Mouse (Mus musculus): Measurements from ENCODE around the gene H2-Oa. TPM values are rescaled to one million over a fixed set of nuclear protein-coding genes. Genes with fewer than 3 reads are reported as not detected.
"Not testable (repeated sequence)": the region's sequence is repeated elsewhere in the genome, so short reads cannot be mapped to it uniquely, and the experiment has no call there.

Gene H2-Oa
- polyA plus RNA-seq, 1 experiment from 2014 or later, result 0.24 TPM

- peaks cover 60% of the 10 kb centered on the region for H3K27me3 ChIP-seq
- no peak for ATAC-seq (ENCODE audit: low read depth)
- H3K9me3 ChIP-seq, result no peaks in the 10 kb centered on the region
Measured at GRCm38 (mm10) chr17:34138655-34139054, 46.5 kb downstream of the H2-Oa start.

GRCm38 (mm10) chr17:34139416-34139815, 47.3 kb downstream of the H2-Oa start:
- no peak for ATAC-seq (ENCODE audit: low read depth)
- peaks cover 26% of the 10 kb centered on the region for H3K4me1 ChIP-seq (replicated peaks)
- H3K4me2 ChIP-seq, result peak overlapping the region; percentile 51
- H3K36me3 ChIP-seq, result no peaks in the 10 kb centered on the region
- peaks cover 60% of the 10 kb centered on the region for H3K27me3 ChIP-seq
- H3K4me3 ChIP-seq, result peak overlapping the region; percentile 21
- no peak overlapping the region for H3K27ac ChIP-seq (replicated peaks)
- H3K9ac ChIP-seq, result peak overlapping the region; percentile 18; the same call in 1 of the 2 replicates
- 2% methylated on average over 16 of the region's 16 CpGs for WGBS
- no peaks in the 10 kb centered on the region for H3K9me3 ChIP-seq

More at GRCm38 (mm10) chr17:34138655-34139054, 46.5 kb downstream of the H2-Oa start:
- Histone ChIP-seq H3K4me3 (no peak overlapping the region), H3K4me1 (replicated peaks) (peaks cover 26% of the 10 kb centered on the region), H3K27ac (replicated peaks) (no peak overlapping the region), H3K4me2 (no peak overlapping the region), H3K9ac (no peak overlapping the region), H3K36me3 (no peaks in the 10 kb centered on the region)
- WGBS, result 81% methylated on average over 7 of the region's 7 CpGs

GRCm38 (mm10) chr17:34140240-34140639, 48.1 kb downstream of the H2-Oa start:
- Histone ChIP-seq H3K4me1 (replicated peaks) (peaks cover 26% of the 10 kb centered on the region), H3K36me3 (no peaks in the 10 kb centered on the region), H3K27ac (replicated peaks) (no peak overlapping the region), H3K9me3 (no peaks in the 10 kb centered on the region), H3K9ac (no peak overlapping the region), H3K4me3 (no peak overlapping the region), H3K4me2 (peak overlapping the region; percentile 51; the same call in 1 of the 2 replicates), H3K27me3 (peaks cover 60% of the 10 kb centered on the region)
- ATAC-seq (ENCODE audit: low read depth), result no peak
- WGBS, result 19% methylated on average over 5 of the region's 5 CpGs

- Histone ChIP-seq H3K4me1 (replicated peaks) (peaks cover 20% of the 10 kb centered on the region), H3K36me3 (no peaks in the 10 kb centered on the region), H3K9ac (no peak overlapping the region), H3K27me3 (peaks cover 55% of the 10 kb centered on the region), H3K4me3 (no peak overlapping the region), H3K9me3 (no peaks in the 10 kb centered on the region), H3K4me2 (no peak overlapping the region), H3K27ac (replicated peaks) (no peak overlapping the region)
- 57% methylated on average over 4 of the region's 4 CpGs for WGBS
- ATAC-seq (ENCODE audit: low read depth), result no peak
Measured at GRCm38 (mm10) chr17:34141448-34141847, 49.3 kb downstream of the H2-Oa start.

GRCm38 (mm10) chr17:34142456-34143010, 50.4 kb downstream of the H2-Oa start:
- no peak for ATAC-seq (ENCODE audit: low read depth)
- Histone ChIP-seq H3K9ac (no peak overlapping the region), H3K36me3 (no peaks in the 10 kb centered on the region), H3K27me3 (peaks cover 44% of the 10 kb centered on the region), H3K4me1 (replicated peaks) (peaks cover 20% of the 10 kb centered on the region), H3K4me2 (no peak overlapping the region), H3K27ac (replicated peaks) (no peak overlapping the region), H3K4me3 (no peak overlapping the region), H3K9me3 (no peaks in the 10 kb centered on the region)
- 79% methylated on average over 7 of the region's 7 CpGs for WGBS

GRCm38 (mm10) chr17:34143033-34143432, 50.9 kb downstream of the H2-Oa start, which contains the start of gene H2-DMb2:
Gene H2-DMb2 (plus strand): TSS chr17:34143307.
- Histone ChIP-seq H3K36me3 (no peaks in the 10 kb centered on the region), H3K4me2 (no peak within 1 kb of the TSS), H3K4me1 (replicated peaks) (peaks cover 20% of the 10 kb centered on the region), H3K9me3 (no peaks in the 10 kb centered on the region), H3K27ac (replicated peaks) (no peak within 1 kb of the TSS), H3K9ac (no peak within 1 kb of the TSS), H3K4me3 (no peak within 1 kb of the TSS), H3K27me3 (peaks cover 39% of the 10 kb centered on the region)
- no peak for ATAC-seq (ENCODE audit: low read depth)
- 35% methylated on average over 7 of the region's 7 CpGs for WGBS

- no peak overlapping the region for H3K27ac ChIP-seq (replicated peaks)
- H3K4me3 ChIP-seq, result no peak overlapping the region
- peaks cover 20% of the 10 kb centered on the region for H3K4me1 ChIP-seq (replicated peaks)
- no peak overlapping the region for H3K9ac ChIP-seq
- H3K27me3 ChIP-seq, result peaks cover 35% of the 10 kb centered on the region
- H3K4me2 ChIP-seq, result no peak overlapping the region
- WGBS, result 75% methylated on average over 4 of the region's 5 CpGs
- no peaks in the 10 kb centered on the region for H3K36me3 ChIP-seq
- no peaks in the 10 kb centered on the region for H3K9me3 ChIP-seq
- no peak for ATAC-seq (ENCODE audit: low read depth)
Measured at GRCm38 (mm10) chr17:34143461-34143860, 51.3 kb downstream of the H2-Oa start.

- Histone ChIP-seq H3K27me3 (peaks cover 27% of the 10 kb centered on the region), H3K4me1 (replicated peaks) (peaks cover 16% of the 10 kb centered on the region)
- H3K36me3 ChIP-seq; H3K27ac ChIP-seq (replicated peaks); H3K4me3 ChIP-seq; H3K9me3 ChIP-seq; ATAC-seq (ENCODE audit: low read depth); H3K9ac ChIP-seq; H3K4me2 ChIP-seq: not testable (repeated sequence)
- 97% methylated on average over 4 of the region's 4 CpGs for WGBS
Measured at GRCm38 (mm10) chr17:34144221-34144620, 52.1 kb downstream of the H2-Oa start.

Other genes starting within 250 kb of the H2-Oa start
- 52.7 and 57.4 TPM in 2 replicates for gene Cd320, start 249.2 kb upstream of the H2-Oa start, polyA plus RNA-seq (2015; fragmentation: Nextera tagmentation; extraction: Ambion mirVana)
- not detected in 2 replicates for gene Gm7029, start 218.5 kb upstream of the H2-Oa start, polyA plus RNA-seq (2015; fragmentation: Nextera tagmentation; extraction: Ambion mirVana)
- gene Kifc1, start 201.7 kb upstream of the H2-Oa start, polyA plus RNA-seq (2015; fragmentation: Nextera tagmentation; extraction: Ambion mirVana), result 1.2 and 2.5 TPM in 2 replicates
- 0.43 TPM in 1 of 2 replicates, not detected in the other for gene Platr17, start 187.2 kb upstream of the H2-Oa start, polyA plus RNA-seq (2015; fragmentation: Nextera tagmentation; extraction: Ambion mirVana)
- gene Daxx, start 182.9 kb upstream of the H2-Oa start, polyA plus RNA-seq (2015; fragmentation: Nextera tagmentation; extraction: Ambion mirVana), result 51.0 TPM in 2 replicates
- gene Tapbp, start 176.4 kb upstream of the H2-Oa start, polyA plus RNA-seq (2015; fragmentation: Nextera tagmentation; extraction: Ambion mirVana), result 30.4 and 31.1 TPM in 2 replicates
- 17.3 and 17.7 TPM in 2 replicates for gene Zbtb22, start 176.4 kb upstream of the H2-Oa start, polyA plus RNA-seq (2015; fragmentation: Nextera tagmentation; extraction: Ambion mirVana)
- gene Rgl2, start 162.8 kb upstream of the H2-Oa start, polyA plus RNA-seq (2015; fragmentation: Nextera tagmentation; extraction: Ambion mirVana), result 59.5 and 64.7 TPM in 2 replicates
- gene Pfdn6, start 152.0 kb upstream of the H2-Oa start, polyA plus RNA-seq (2015; fragmentation: Nextera tagmentation; extraction: Ambion mirVana), result 178 and 182 TPM in 2 replicates
- 26.9 and 27.6 TPM in 2 replicates for gene Wdr46, start 151.7 kb upstream of the H2-Oa start, polyA plus RNA-seq (2015; fragmentation: Nextera tagmentation; extraction: Ambion mirVana)
- 10.8 and 11.7 TPM in 2 replicates for gene B3galt4, start 140.9 kb upstream of the H2-Oa start, polyA plus RNA-seq (2015; fragmentation: Nextera tagmentation; extraction: Ambion mirVana)
- gene Vps52, start 136.5 kb upstream of the H2-Oa start, polyA plus RNA-seq (2015; fragmentation: Nextera tagmentation; extraction: Ambion mirVana), result 63.5 and 67.5 TPM in 2 replicates
- 912 and 939 TPM in 2 replicates for gene Rps18, start 136.3 kb upstream of the H2-Oa start, polyA plus RNA-seq (2015; fragmentation: Nextera tagmentation; extraction: Ambion mirVana)
- 11.9 and 13.3 TPM in 2 replicates for gene H2-K1, start 92.0 kb upstream of the H2-Oa start, polyA plus RNA-seq (2015; fragmentation: Nextera tagmentation; extraction: Ambion mirVana)
- gene Ring1, start 67.7 kb upstream of the H2-Oa start, polyA plus RNA-seq (2015; fragmentation: Nextera tagmentation; extraction: Ambion mirVana), result 19.3 and 22.4 TPM in 2 replicates
- gene H2-Ke6, start 64.3 kb upstream of the H2-Oa start, polyA plus RNA-seq (2015; fragmentation: Nextera tagmentation; extraction: Ambion mirVana), result 61.7 and 65.0 TPM in 2 replicates
- 158 and 161 TPM in 2 replicates for gene Slc39a7, start 60.7 kb upstream of the H2-Oa start, polyA plus RNA-seq (2015; fragmentation: Nextera tagmentation; extraction: Ambion mirVana)
- gene Rxrb, start 60.5 kb upstream of the H2-Oa start, polyA plus RNA-seq (2015; fragmentation: Nextera tagmentation; extraction: Ambion mirVana), result 57.4 and 57.5 TPM in 2 replicates
- gene Col11a2, start 52.9 kb upstream of the H2-Oa start, polyA plus RNA-seq (2015; fragmentation: Nextera tagmentation; extraction: Ambion mirVana), result 4.5 and 4.7 TPM in 2 replicates
- 16.0 and 17.7 TPM in 2 replicates for gene H2-DMa, start 27.2 kb downstream of the H2-Oa start, polyA plus RNA-seq (2015; fragmentation: Nextera tagmentation; extraction: Ambion mirVana)
- gene Brd2, start 30.3 kb downstream of the H2-Oa start, polyA plus RNA-seq (2015; fragmentation: Nextera tagmentation; extraction: Ambion mirVana), result 137 and 167 TPM in 2 replicates
- not detected in 2 replicates for gene H2-DMb2, start 51.0 kb downstream of the H2-Oa start, polyA plus RNA-seq (2015; fragmentation: Nextera tagmentation; extraction: Ambion mirVana)
- not detected in 2 replicates for gene H2-DMb1, start 60.7 kb downstream of the H2-Oa start, polyA plus RNA-seq (2015; fragmentation: Nextera tagmentation; extraction: Ambion mirVana)
- gene Tap1, start 95.2 kb downstream of the H2-Oa start, polyA plus RNA-seq (2015; fragmentation: Nextera tagmentation; extraction: Ambion mirVana), result 0.60 and 1.4 TPM in 2 replicates
- 0.98 and 1.2 TPM in 2 replicates for gene Psmb9, start 95.4 kb downstream of the H2-Oa start, polyA plus RNA-seq (2015; fragmentation: Nextera tagmentation; extraction: Ambion mirVana)
- gene Psmb8, start 105.4 kb downstream of the H2-Oa start, polyA plus RNA-seq (2015; fragmentation: Nextera tagmentation; extraction: Ambion mirVana), result 2.6 and 3.5 TPM in 2 replicates
- gene Tap2, start 111.2 kb downstream of the H2-Oa start, polyA plus RNA-seq (2015; fragmentation: Nextera tagmentation; extraction: Ambion mirVana), result 0.95 and 1.5 TPM in 2 replicates
- not detected in 2 replicates for gene H2-Ob, start 146.6 kb downstream of the H2-Oa start, polyA plus RNA-seq (2015; fragmentation: Nextera tagmentation; extraction: Ambion mirVana)
- 1.2 and 2.3 TPM in 2 replicates for gene H2-Ab1, start 165.3 kb downstream of the H2-Oa start, polyA plus RNA-seq (2015; fragmentation: Nextera tagmentation; extraction: Ambion mirVana)
- gene H2-Aa, start 195.5 kb downstream of the H2-Oa start, polyA plus RNA-seq (2015; fragmentation: Nextera tagmentation; extraction: Ambion mirVana), result 0.36 and 0.63 TPM in 2 replicates
- 2.8 and 2.9 TPM in 2 replicates for gene H2-Eb1, start 213.5 kb downstream of the H2-Oa start, polyA plus RNA-seq (2015; fragmentation: Nextera tagmentation; extraction: Ambion mirVana)
- 0.13 and 0.25 TPM in 2 replicates for gene H2-Eb2, start 233.3 kb downstream of the H2-Oa start, polyA plus RNA-seq (2015; fragmentation: Nextera tagmentation; extraction: Ambion mirVana)